Mouse (Mus musculus) liver, embryonic 14.5 days (tissue): ENCODE measurements around the gene Ndufb2.

ENCODE experiments used
- CTCF ChIP-seq: IDR thresholded peaks from 2 replicates; pipeline ENCODE4 v1.5.1; 2016; ENCODE audit warnings: antibody characterized with exemption, low read depth, control low read depth
- EP300 ChIP-seq: IDR thresholded peaks from 2 replicates; pipeline ENCODE4 v1.6.1; 2016; ENCODE audit warnings: antibody characterized with exemption, low read depth

GRCm38 (mm10) chr6:39604565-39604964 lies 12.2 kb downstream of the Ndufb2 start:
- no peak for TF ChIP-seq CTCF
- no peak for TF ChIP-seq EP300
